Mouse (Mus musculus): ENCODE data around the gene Myo9b. TPM values are rescaled to one million over a fixed set of nuclear protein-coding genes. Genes with fewer than 3 reads are reported as not detected.
"Not testable (repeated sequence)": the region's sequence is repeated elsewhere in the genome, so short reads cannot be mapped to it uniquely, and the experiment has no call there.

Gene Myo9b
- polyA plus RNA-seq, 1 experiment from 2014 or later, result 24.1 TPM

- DNase-seq (ENCODE audit: low spot score), result no peak
- H3K9me3 ChIP-seq, result peaks cover 17% of the 10 kb centered on the region; the same call in 1 of the 2 replicates
- H3K36me3 ChIP-seq, result peaks cover 60% of the 10 kb centered on the region
- no peak overlapping the region for H3K27ac ChIP-seq
- H3K4me3 ChIP-seq, result no peak overlapping the region
- no peaks in the 10 kb centered on the region; the same call in 1 of the 2 replicates for H3K4me1 ChIP-seq (replicated peaks)
- WGBS, result 97% methylated on average over 1 of the region's 1 CpGs
- no peaks in the 10 kb centered on the region for H3K27me3 ChIP-seq (ENCODE audit: insufficient read depth, poor library complexity, severe bottlenecking)
Measured at GRCm38 (mm10) chr8:71303632-71304031, 31.1 kb downstream of the Myo9b start.

DNA sequence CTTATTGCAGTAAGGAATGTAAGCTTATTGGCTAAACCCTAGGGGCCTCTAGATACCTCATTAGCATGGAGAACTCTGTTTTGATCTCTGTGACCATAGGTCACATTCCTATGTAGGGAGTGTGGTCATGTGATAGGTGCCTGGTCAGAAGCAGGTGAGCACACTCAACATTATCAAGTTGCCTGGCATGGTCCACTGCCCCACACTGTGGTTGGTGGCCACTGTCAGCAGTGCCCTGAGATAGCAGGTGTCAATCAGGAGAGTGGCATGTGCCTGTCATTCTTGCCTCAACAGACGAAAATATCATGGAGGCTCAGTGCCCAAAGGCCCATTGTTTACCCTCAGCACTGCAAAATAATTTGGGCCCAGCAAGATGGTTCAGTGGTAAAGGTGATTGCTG is 33.5 kb downstream of the Myo9b start:
- Histone ChIP-seq H3K4me1 (replicated peaks) (no peaks in the 10 kb centered on the region; the same call in 1 of the 2 replicates), H3K4me3 (no peak overlapping the region), H3K9me3 (peaks cover 17% of the 10 kb centered on the region; the same call in 1 of the 2 replicates), H3K27me3 (ENCODE audit: insufficient read depth, poor library complexity, severe bottlenecking) (no peaks in the 10 kb centered on the region), H3K27ac (no peak overlapping the region), H3K36me3 (peaks cover 50% of the 10 kb centered on the region)
- DNase-seq (ENCODE audit: low spot score), result no peak
- WGBS, result 70% methylated on average over 1 of the region's 1 CpGs

DNA sequence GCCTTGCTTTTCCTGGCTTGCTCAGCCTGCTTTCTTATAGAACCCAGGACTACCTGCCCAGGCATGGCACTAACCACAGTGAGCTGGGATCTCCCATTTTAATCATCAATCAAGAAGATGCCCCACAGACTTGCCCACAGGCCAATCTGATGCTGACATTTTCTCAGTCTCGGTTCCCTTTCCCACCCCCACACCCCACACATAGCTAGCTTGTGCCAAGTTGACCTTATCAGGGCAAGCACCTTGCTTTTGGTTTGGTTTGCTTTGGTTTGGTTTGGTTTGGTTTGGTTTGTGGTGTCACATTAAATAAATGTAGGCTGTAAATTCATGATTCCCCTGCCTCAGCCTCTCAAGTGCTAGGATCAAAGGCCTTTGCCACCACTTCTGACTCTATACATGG is 34.9 kb downstream of the Myo9b start:
- DNase-seq (ENCODE audit: low spot score), result no peak
- no peaks in the 10 kb centered on the region for H3K27me3 ChIP-seq (ENCODE audit: insufficient read depth, poor library complexity, severe bottlenecking)
- 88% methylated on average over 1 of the region's 1 CpGs for WGBS
- H3K27ac ChIP-seq, result no peak overlapping the region
- no peak overlapping the region for H3K4me3 ChIP-seq
- peaks cover 12% of the 10 kb centered on the region; the same call in 1 of the 2 replicates for H3K9me3 ChIP-seq
- H3K36me3 ChIP-seq, result peaks cover 38% of the 10 kb centered on the region
- H3K4me1 ChIP-seq (replicated peaks), result peaks cover 3% of the 10 kb centered on the region; the same call in 1 of the 2 replicates

GRCm38 (mm10) chr8:71307913-71308312 is 35.4 kb downstream of the Myo9b start:
- H3K27ac ChIP-seq, result no peak overlapping the region
- H3K9me3 ChIP-seq, result peaks cover 7% of the 10 kb centered on the region; the same call in 1 of the 2 replicates
- peaks cover 32% of the 10 kb centered on the region for H3K36me3 ChIP-seq
- no peaks in the 10 kb centered on the region for H3K27me3 ChIP-seq (ENCODE audit: insufficient read depth, poor library complexity, severe bottlenecking)
- H3K4me3 ChIP-seq, result no peak overlapping the region
- WGBS, result 86% methylated on average over 4 of the region's 4 CpGs
- DNase-seq (ENCODE audit: low spot score), result no peak
- H3K4me1 ChIP-seq (replicated peaks), result peaks cover 8% of the 10 kb centered on the region; the same call in 1 of the 2 replicates

- no peak for DNase-seq (ENCODE audit: low spot score)
- no peaks in the 10 kb centered on the region for H3K27me3 ChIP-seq (ENCODE audit: insufficient read depth, poor library complexity, severe bottlenecking)
- peaks cover 11% of the 10 kb centered on the region; the same call in 1 of the 2 replicates for H3K4me1 ChIP-seq (replicated peaks)
- no peak overlapping the region for H3K27ac ChIP-seq
- H3K36me3 ChIP-seq, result peaks cover 16% of the 10 kb centered on the region; the same call in 1 of the 2 replicates
- H3K9me3 ChIP-seq, result no peaks in the 10 kb centered on the region
- WGBS, result 77% methylated on average over 6 of the region's 6 CpGs
- no peak overlapping the region for H3K4me3 ChIP-seq
Measured at GRCm38 (mm10) chr8:71310446-71310845, 37.9 kb downstream of the Myo9b start.

GRCm38 (mm10) chr8:71312700-71313099 is 40.2 kb downstream of the Myo9b start:
- no peak overlapping the region for H3K4me3 ChIP-seq
- no peaks in the 10 kb centered on the region for H3K27me3 ChIP-seq (ENCODE audit: insufficient read depth, poor library complexity, severe bottlenecking)
- no peak for DNase-seq (ENCODE audit: low spot score)
- peaks cover 28% of the 10 kb centered on the region for H3K36me3 ChIP-seq
- no peaks in the 10 kb centered on the region for H3K9me3 ChIP-seq
- peak overlapping the region; percentile 53 for H3K27ac ChIP-seq
- WGBS, result 58% methylated on average over 1 of the region's 1 CpGs
- H3K4me1 ChIP-seq (replicated peaks), result peaks cover 11% of the 10 kb centered on the region; the same call in 1 of the 2 replicates

DNA sequence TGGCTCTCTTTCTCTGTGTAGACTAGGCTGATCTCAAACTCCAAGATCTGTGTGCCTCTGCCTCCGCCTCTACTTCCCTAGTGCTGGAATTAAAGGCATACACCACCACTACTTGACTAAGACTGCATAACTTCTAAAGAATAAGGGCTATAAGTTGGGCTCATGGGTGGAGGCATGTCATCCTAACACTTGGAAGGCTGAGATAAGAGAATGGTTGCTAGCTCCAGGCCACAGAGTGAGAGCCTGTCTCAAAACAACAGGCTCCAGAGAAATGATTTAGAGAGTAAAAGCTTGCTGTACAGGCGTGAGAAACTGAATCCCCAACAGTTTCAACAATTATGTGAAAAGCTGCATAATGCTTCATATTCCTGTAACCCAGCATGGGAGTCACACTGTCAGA is 41.4 kb downstream of the Myo9b start:
- DNase-seq (ENCODE audit: low spot score), result no peak
- peaks cover 34% of the 10 kb centered on the region for H3K36me3 ChIP-seq
- H3K4me1 ChIP-seq (replicated peaks), result peaks cover 11% of the 10 kb centered on the region; the same call in 1 of the 2 replicates
- H3K27ac ChIP-seq, result no peak overlapping the region
- H3K27me3 ChIP-seq (ENCODE audit: insufficient read depth, poor library complexity, severe bottlenecking), result no peaks in the 10 kb centered on the region
- WGBS, result 88% methylated on average over 2 of the region's 2 CpGs
- H3K4me3 ChIP-seq, result no peak overlapping the region
- H3K9me3 ChIP-seq, result no peaks in the 10 kb centered on the region

GRCm38 (mm10) chr8:71315972-71316371 is 43.5 kb downstream of the Myo9b start:
- H3K36me3 ChIP-seq, result peaks cover 42% of the 10 kb centered on the region
- peaks cover 11% of the 10 kb centered on the region; the same call in 1 of the 2 replicates for H3K4me1 ChIP-seq (replicated peaks)
- DNase-seq (ENCODE audit: low spot score), result no peak
- H3K4me3 ChIP-seq, result no peak overlapping the region
- H3K27ac ChIP-seq, result no peak overlapping the region
- 93% methylated on average over 5 of the region's 5 CpGs for WGBS
- H3K9me3 ChIP-seq, result no peaks in the 10 kb centered on the region
- H3K27me3 ChIP-seq (ENCODE audit: insufficient read depth, poor library complexity, severe bottlenecking), result no peaks in the 10 kb centered on the region

DNA sequence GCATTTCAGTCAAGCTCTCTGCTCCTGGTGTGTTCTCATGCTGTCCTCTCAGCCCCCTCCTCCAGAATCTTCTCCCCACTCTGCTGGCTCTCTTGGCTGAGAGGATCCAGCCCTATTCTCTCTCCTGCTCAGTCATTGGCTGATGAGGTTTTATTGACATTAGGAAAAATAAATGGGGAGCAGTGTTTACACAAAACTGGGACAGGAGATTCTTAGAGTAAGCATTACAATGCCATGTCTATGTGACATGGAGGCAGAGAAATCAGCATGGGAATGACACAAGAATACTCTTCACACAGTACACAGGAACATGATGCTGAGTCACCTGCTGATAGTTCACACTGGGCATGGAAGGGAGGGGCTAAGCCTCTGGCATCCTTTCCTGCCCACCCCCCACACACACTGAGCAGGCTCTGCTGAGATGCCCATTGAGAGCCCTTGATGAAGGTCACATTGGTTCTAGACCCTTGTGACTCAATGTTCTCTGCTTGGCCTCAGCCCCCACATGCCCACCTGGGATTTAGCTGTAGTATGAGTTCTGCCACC is 44.0 kb downstream of the Myo9b start:
- no peak overlapping the region for H3K4me3 ChIP-seq

GRCm38 (mm10) chr8:71318610-71319009 is 46.1 kb downstream of the Myo9b start:
- WGBS, result 90% methylated on average over 5 of the region's 5 CpGs
- peaks cover 69% of the 10 kb centered on the region for H3K36me3 ChIP-seq
- DNase-seq (ENCODE audit: low spot score); H3K27ac ChIP-seq; H3K4me1 ChIP-seq (replicated peaks); H3K27me3 ChIP-seq (ENCODE audit: insufficient read depth, poor library complexity, severe bottlenecking); H3K9me3 ChIP-seq; H3K4me3 ChIP-seq: not testable (repeated sequence)

More for the DNA sequence above, 44.0 kb downstream of the Myo9b start:
- peaks cover 11% of the 10 kb centered on the region; the same call in 1 of the 2 replicates for H3K4me1 ChIP-seq (replicated peaks)
- peaks cover 48% of the 10 kb centered on the region for H3K36me3 ChIP-seq
- no peaks in the 10 kb centered on the region for H3K9me3 ChIP-seq
- no peak overlapping the region for H3K27ac ChIP-seq
- no peaks in the 10 kb centered on the region for H3K27me3 ChIP-seq (ENCODE audit: insufficient read depth, poor library complexity, severe bottlenecking)
- DNase-seq (ENCODE audit: low spot score), result no peak

GRCm38 (mm10) chr8:71319760-71320159 is 47.2 kb downstream of the Myo9b start:
- H3K4me3 ChIP-seq; H3K27me3 ChIP-seq (ENCODE audit: insufficient read depth, poor library complexity, severe bottlenecking); H3K4me1 ChIP-seq (replicated peaks); H3K9me3 ChIP-seq; H3K27ac ChIP-seq; DNase-seq (ENCODE audit: low spot score): not testable (repeated sequence)
- WGBS, result 90% methylated on average over 2 of the region's 2 CpGs
- H3K36me3 ChIP-seq, result peaks cover 79% of the 10 kb centered on the region

GRCm38 (mm10) chr8:71322939-71323338 is 50.4 kb downstream of the Myo9b start:
- Histone ChIP-seq H3K27ac (no peak overlapping the region), H3K9me3 (no peaks in the 10 kb centered on the region), H3K36me3 (peaks cover 81% of the 10 kb centered on the region), H3K4me1 (replicated peaks) (no peaks in the 10 kb centered on the region), H3K4me3 (no peak overlapping the region), H3K27me3 (ENCODE audit: insufficient read depth, poor library complexity, severe bottlenecking) (no peaks in the 10 kb centered on the region)
- DNase-seq (ENCODE audit: low spot score), result no peak
- 91% methylated on average over 3 of the region's 3 CpGs for WGBS

GRCm38 (mm10) chr8:71324848-71325247 is 52.3 kb downstream of the Myo9b start:
- Histone ChIP-seq H3K36me3 (peaks cover 89% of the 10 kb centered on the region), H3K4me3 (no peak overlapping the region)
- no peak for DNase-seq (ENCODE audit: low spot score)

More at GRCm38 (mm10) chr8:71324848-71325247, 52.3 kb downstream of the Myo9b start:
- Histone ChIP-seq H3K9me3 (no peaks in the 10 kb centered on the region), H3K27me3 (ENCODE audit: insufficient read depth, poor library complexity, severe bottlenecking) (no peaks in the 10 kb centered on the region), H3K4me1 (replicated peaks) (no peaks in the 10 kb centered on the region), H3K27ac (no peak overlapping the region)
- WGBS, result 87% methylated on average over 1 of the region's 1 CpGs

All from hindbrain, embryonic 10.5 days (tissue).